Mouse (Mus musculus): Measurements from ENCODE around the gene Cntn4.

- TF ChIP-seq POLR2A (IDR thresholded peaks at IDR 0.05; ENCODE audit: borderline replicate concordance, insufficient read depth, low read length) (no peak), CTCF (IDR thresholded peaks at IDR 0.05; ENCODE audit: borderline replicate concordance, insufficient read depth, low read depth, low read length) (no peak)
Observed at GRCm38 (mm10) chr6:106237046-106237948, 559.8 kb downstream of the Cntn4 start.

Measured in cerebellum, adult 2 months (tissue).